Mouse (Mus musculus): Measurements from ENCODE around the gene Fam234a.

Gene Fam234a

GRCm38 (mm10) chr17:26168039-26168438 lies 76.0 kb downstream of the Fam234a start:
- no peak for DNase-seq (ENCODE audit: low spot score)

- no peak for DNase-seq (ENCODE audit: low spot score)
These were observed 81.3 kb downstream of the Fam234a start for GRCm38 (mm10) chr17:26162736-26163135.

All from MN1 (cell line).